ENCODE assay signal across 14 mouse cellular contexts in genomic region chr10:5170425-5170824, GRCm38 (mm10).
DNase-seq lines count a peak whose midpoint lies in the region; ATAC-seq and TF ChIP-seq lines count a peak whose summit lies in the region.
"Had no signal": no experiment of that assay in that cellular context is flagged by ENCODE, and none has a peak within 500 bp of the region (broad histone marks: within the 10 kb centered on the region; RNA-seq: fewer than 3 reads in every experiment).

No protein-coding gene starts in this region.

- H3K27me3 ChIP-seq in CH12.LX (replicated peaks), result no peaks in the 10 kb centered on the region
- H3K27me3 ChIP-seq: forebrain, embryonic 15.5 days; liver, embryonic 15.5 days; megakaryocyte, embryonic 14.5 days had no signal

- H3K4me3 ChIP-seq in layer of hippocampus, adult 2 months, result no peak overlapping the region
- H3K4me3 ChIP-seq in CH12.LX (replicated peaks in 1 of 3; ENCODE audit: low read depth in 2 of 3, low read length in 2 of 3, poor library complexity in 1 of 3), result no peak overlapping the region
- H3K4me3 ChIP-seq in embryonic fibroblast, embryonic 13.5 days (ENCODE audit: insufficient read depth, low read length), result no peak overlapping the region
- H3K4me3 ChIP-seq: forebrain, embryonic 15.5 days; liver, embryonic 15.5 days; megakaryocyte, embryonic 14.5 days had no signal

- H3K36me3 ChIP-seq in CH12.LX (replicated peaks in 1 of 2; ENCODE audit: control insufficient read depth in 1 of 2, insufficient read depth in 1 of 2, low read length in 1 of 2), result peaks cover 0 to 38% of the 10 kb centered on the region in 2 experiments
- H3K36me3 ChIP-seq: forebrain, embryonic 15.5 days had no signal

- dilution Hi-C loops in CH12.LX (cut with MboI; ENCODE audit: extremely low pct_ligation_motif_present, extremely low pct_unique_long_range_greater_than_20kb, low sequenced_read_pairs), result no loop called here

- no peaks in the 10 kb centered on the region for H3K4me1 ChIP-seq in CH12.LX (ENCODE audit: control insufficient read depth in 1 of 2, insufficient read depth in 2 of 2)
- H3K4me1 ChIP-seq in embryonic fibroblast, embryonic 13.5 days (ENCODE audit: control insufficient read depth, insufficient read depth, low read length), result 0 out of 2 replicates have a peak, but pooled peaks cover 3% of the 10 kb centered on the region
- H3K4me1 ChIP-seq: forebrain, embryonic 15.5 days had no signal

- no peak overlapping the region for H3K27ac ChIP-seq in layer of hippocampus, adult 2 months
- no peak overlapping the region for H3K27ac ChIP-seq in CH12.LX (ENCODE audit: insufficient read depth, low read depth)
- H3K27ac ChIP-seq in embryonic fibroblast, embryonic 13.5 days (ENCODE audit: insufficient read depth, low read length), result no peak overlapping the region
- H3K27ac ChIP-seq: forebrain, embryonic 15.5 days; liver, embryonic 15.5 days had no signal

- TF ChIP-seq EP300 in CH12.LX (IDR thresholded peaks at IDR 0.05; ENCODE audit: low read length), result no peak

- no peak for TF ChIP-seq POLR2A in CH12.LX (IDR thresholded peaks at IDR 0.05; ENCODE audit: low read depth, low read length)
- TF ChIP-seq POLR2A in embryonic fibroblast, embryonic 13.5 days (IDR thresholded peaks at IDR 0.05; ENCODE audit: low read depth, low read length), result no peak

- no peak; the same call in none of the 2 replicates for TF ChIP-seq RAD21 in CH12.LX (IDR thresholded peaks at IDR 0.05; ENCODE audit: low read depth, low read length)

- H3K9me3 ChIP-seq in CH12.LX (replicated peaks; ENCODE audit: low read length), result peaks cover 3% of the 10 kb centered on the region
- H3K9me3 ChIP-seq: forebrain, embryonic 15.5 days; liver, embryonic 15.5 days had no signal

- peak; percentile 17 for DNase-seq in adrenal gland, postnatal 14 days
- no peak for DNase-seq in adrenal gland, adult (ENCODE audit: inconsistent age in 2 of 2, low spot score in 1 of 2)
- DNase-seq in layer of hippocampus, adult 2 months (ENCODE audit: low spot score in 2 of 2), result no peak
- DNase-seq in layer of hippocampus, postnatal 36 days, result no peak
- no peak for DNase-seq in CH12.LX (ENCODE audit: extremely low read depth)
- no peak for DNase-seq in natural killer cell, adult 2 months (ENCODE audit: low spot score in 2 of 2)
- DNase-seq: cerebellum, postnatal 14 days; heart, postnatal 14 days; kidney, postnatal 14 days had no signal

- ATAC-seq in cerebellum, adult (ENCODE audit: insufficient number of reproducible peaks, low FRiP score, low TSS enrichment), result no peak
- ATAC-seq: forebrain, embryonic 15.5 days had no signal

- H3K79me2 ChIP-seq in CH12.LX (replicated peaks; ENCODE audit: control insufficient read depth, extremely low read depth, insufficient read depth, poor library complexity, severe bottlenecking), result no peaks in the 10 kb centered on the region

- in situ Hi-C loops in CH12.LX (cut with MboI; ENCODE audit: low pct_ligation_motif_present, low pct_unique_long_range_greater_than_20kb, low sequenced_read_pairs), result loop anchor here (25.0 kb wide), 2 partner anchors 558 to 758 kb away; partner anchors contain the start of gene Esr1

- peak; percentile 64 for TF ChIP-seq CTCF in layer of hippocampus, adult 2 months (conservative IDR thresholded peaks at IDR 0.05)
- TF ChIP-seq CTCF in CH12.LX (conservative IDR thresholded peaks at IDR 0.05 in 1 of 2, IDR thresholded peaks at IDR 0.05 in 1 of 2; ENCODE audit: low read depth in 2 of 2, low read length in 2 of 2), result peak; percentile 21 to 41; a peak in 2 of 4 replicates
- TF ChIP-seq CTCF in embryonic fibroblast, embryonic 13.5 days (IDR thresholded peaks at IDR 0.05; ENCODE audit: borderline replicate concordance, insufficient read depth, low read length), result peak; percentile 6; the same call in 1 of the 2 replicates

- H3K4me2 ChIP-seq in CH12.LX (ENCODE audit: insufficient read depth, low read depth, poor library complexity, severe bottlenecking), result no peak overlapping the region
- H3K4me2 ChIP-seq: forebrain, embryonic 15.5 days; liver, embryonic 15.5 days had no signal

- H3K9ac ChIP-seq in CH12.LX (ENCODE audit: insufficient read depth, low read depth), result no peak overlapping the region
- H3K9ac ChIP-seq: forebrain, embryonic 15.5 days; liver, embryonic 15.5 days had no signal

TF ChIP-seq in CH12.LX, 34 proteins besides CTCF, POLR2A, EP300 and RAD21:
- TF ChIP-seq KAT2A (IDR thresholded peaks at IDR 0.05; ENCODE audit: insufficient replicate concordance, low read length), result no peak
- TF ChIP-seq SMC3 (IDR thresholded peaks at IDR 0.05; ENCODE audit: low read depth, low read length), result peak; percentile 31; the same call in 1 of the 2 replicates
TF ChIP-seq in CH12.LX: peak in this region for 1.

Comparison
In these comparisons a context has a peak if more than half of its experiments do, and no peak if none do; other contexts are left out.
1. CTCF ChIP-seq: peak in every context shown above with its lines; median percentile 64 in layer of hippocampus, adult 2 months; 31 in CH12.LX; 6 in embryonic fibroblast, embryonic 13.5 days.